Mouse (Mus musculus) cerebellum, postnatal 4 days (tissue): ENCODE measurements at regions not wholly inside any gene's neighbourhood (a gene's known extent, or its start where the extent isn't known, plus 50 kb on each side); places are given as distances from the start of the nearest gene placed in this dataset.

ENCODE experiments used
- DNase-seq, 2 experiments: peaks; one replicate each; pipeline ENCODE4 v3.0.0; 2022; ENCODE audit warnings: low spot score in 2 of 2, mixed read lengths in 1 of 2

- DNase-seq, result no peak
Observed at GRCm38 (mm10) chr10:56453578-56454069, 76.5 kb downstream of the Gja1 start.

- no peak for DNase-seq
Observed at GRCm38 (mm10) chr10:56455867-56456468, 78.8 kb downstream of the Gja1 start.

- DNase-seq, result no peak
Observed at GRCm38 (mm10) chr10:56468537-56468936, 91.4 kb downstream of the Gja1 start.

- no peak for DNase-seq
Observed at GRCm38 (mm10) chr10:56468993-56469712, 92.0 kb downstream of the Gja1 start.

- DNase-seq, result no peak
Observed at GRCm38 (mm10) chr10:56469895-56470294, 92.8 kb downstream of the Gja1 start.

GRCm38 (mm10) chr10:56474951-56475350 lies 97.8 kb downstream of the Gja1 start:
- DNase-seq, result no peak

- DNase-seq, result no peak
Observed at GRCm38 (mm10) chr10:56482156-56482716, 105.1 kb downstream of the Gja1 start.

- no peak for DNase-seq
Observed at GRCm38 (mm10) chr10:56484931-56485330, 107.8 kb downstream of the Gja1 start.

- no peak for DNase-seq
Observed at GRCm38 (mm10) chr10:56485746-56486145, 108.6 kb downstream of the Gja1 start.

GRCm38 (mm10) chr10:56486584-56486983 lies 109.5 kb downstream of the Gja1 start:
- no peak for DNase-seq

- DNase-seq, result no peak
Observed at GRCm38 (mm10) chr10:56493461-56493860, 116.3 kb downstream of the Gja1 start.

GRCm38 (mm10) chr10:56495352-56495751 lies 118.2 kb downstream of the Gja1 start:
- no peak for DNase-seq

GRCm38 (mm10) chr10:56519041-56519440 lies 141.9 kb downstream of the Gja1 start:
- DNase-seq, result no peak

GRCm38 (mm10) chr10:56525791-56526190 lies 148.7 kb downstream of the Gja1 start:
- no peak for DNase-seq

GRCm38 (mm10) chr10:56537091-56537490 lies 160.0 kb downstream of the Gja1 start:
- no peak for DNase-seq

- DNase-seq, result no peak
Observed at GRCm38 (mm10) chr10:56539827-56540511, 162.8 kb downstream of the Gja1 start.

GRCm38 (mm10) chr10:56542106-56542505 lies 165.0 kb downstream of the Gja1 start:
- DNase-seq, result no peak

GRCm38 (mm10) chr10:56545989-56546388 lies 168.9 kb downstream of the Gja1 start:
- no peak for DNase-seq

- DNase-seq, result no peak
Observed at GRCm38 (mm10) chr10:56546824-56547223, 169.7 kb downstream of the Gja1 start.

GRCm38 (mm10) chr10:56547825-56548224 lies 170.7 kb downstream of the Gja1 start:
- no peak for DNase-seq

GRCm38 (mm10) chr10:56566836-56567442 lies 189.8 kb downstream of the Gja1 start:
- DNase-seq, result no peak

GRCm38 (mm10) chr10:56582065-56582464 lies 204.9 kb downstream of the Gja1 start:
- DNase-seq, result no peak
